Mouse (Mus musculus): ENCODE measurements at regions not wholly inside any gene's neighbourhood (a gene's known extent, or its start where the extent isn't known, plus 50 kb on each side); places are given as distances from the start of the nearest gene placed in this dataset.

- no peak for DNase-seq
These were observed 137.9 kb upstream of the Slc35f3 start for GRCm38 (mm10) chr8:126160356-126160975.

DNA sequence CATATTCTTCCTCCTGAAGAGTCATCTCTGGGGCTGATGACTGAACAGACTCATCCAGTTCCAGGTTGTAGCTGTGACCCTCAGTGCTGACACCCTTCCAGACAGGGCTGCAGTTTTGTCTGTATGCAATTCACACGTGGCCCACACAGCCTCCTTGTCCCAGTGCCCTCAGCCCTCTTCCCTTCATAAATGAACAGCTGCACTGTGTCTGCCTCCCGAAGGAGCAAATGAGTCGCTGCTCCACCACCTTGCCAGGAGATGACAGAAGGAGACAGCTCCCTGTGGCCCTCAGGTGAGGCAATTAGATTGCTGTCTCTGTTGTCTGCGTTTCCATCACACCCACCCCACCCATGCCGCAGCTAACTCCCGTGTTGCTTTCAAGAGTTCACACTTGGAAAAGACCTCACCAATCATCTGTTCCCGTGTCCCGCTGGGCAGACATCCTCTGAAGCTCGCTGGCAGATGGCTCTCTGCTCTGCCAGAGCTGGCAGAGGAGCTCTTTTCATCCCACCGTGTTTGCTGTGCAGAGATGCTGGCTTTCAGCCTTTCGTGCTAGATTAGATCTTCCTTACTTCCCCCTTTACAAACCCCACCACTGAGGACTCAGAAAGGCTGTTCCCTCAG lies 135.5 kb upstream of the Slc35f3 start:
- DNase-seq, result no peak

- DNase-seq, result no peak
These were observed 134.4 kb upstream of the Slc35f3 start for GRCm38 (mm10) chr8:126163954-126164353.

GRCm38 (mm10) chr8:126165486-126166095 lies 132.8 kb upstream of the Slc35f3 start:
- no peak for DNase-seq

GRCm38 (mm10) chr8:126166394-126166793 lies 132.0 kb upstream of the Slc35f3 start:
- no peak for DNase-seq

DNA sequence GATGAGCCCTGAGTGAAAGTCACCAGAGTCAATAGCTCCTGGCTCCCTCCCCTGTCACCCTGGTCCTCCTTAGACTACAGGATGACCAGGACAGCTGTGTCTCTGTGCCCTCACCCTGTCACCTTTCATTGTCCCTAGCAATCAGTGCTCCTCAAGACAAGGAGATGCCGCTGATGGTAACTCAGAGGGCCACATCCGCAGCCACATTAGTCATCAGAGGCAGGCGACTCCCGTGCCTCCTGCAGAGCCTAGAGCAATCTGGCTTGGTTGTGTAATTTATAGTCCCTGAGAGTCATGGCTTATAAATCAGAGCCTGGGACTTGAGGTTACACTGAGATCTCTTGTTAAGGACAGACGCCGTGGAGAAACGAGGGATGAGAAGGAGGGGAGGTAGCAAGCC lies 123.9 kb upstream of the Slc35f3 start:
- DNase-seq, result no peak

DNA sequence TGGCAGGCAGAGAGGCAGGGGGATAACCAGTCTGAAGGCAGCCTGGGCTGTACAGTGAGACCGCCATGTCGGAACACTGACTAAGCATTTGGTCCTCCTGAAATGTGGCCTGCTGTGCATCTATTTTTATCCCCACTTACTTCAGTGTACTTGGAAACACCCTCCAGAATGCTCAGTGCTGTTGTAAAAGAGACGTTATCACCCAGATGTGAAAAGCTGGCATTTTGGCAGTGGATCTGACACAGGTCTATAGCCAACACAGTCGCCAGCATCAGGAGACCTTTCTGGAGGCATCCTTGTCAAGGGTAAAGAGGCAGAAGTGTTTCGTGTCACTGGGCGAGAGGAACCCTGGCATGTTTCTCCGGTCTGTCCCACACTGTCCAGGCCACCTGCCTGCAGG lies 122.1 kb upstream of the Slc35f3 start:
- no peak for DNase-seq

DNA sequence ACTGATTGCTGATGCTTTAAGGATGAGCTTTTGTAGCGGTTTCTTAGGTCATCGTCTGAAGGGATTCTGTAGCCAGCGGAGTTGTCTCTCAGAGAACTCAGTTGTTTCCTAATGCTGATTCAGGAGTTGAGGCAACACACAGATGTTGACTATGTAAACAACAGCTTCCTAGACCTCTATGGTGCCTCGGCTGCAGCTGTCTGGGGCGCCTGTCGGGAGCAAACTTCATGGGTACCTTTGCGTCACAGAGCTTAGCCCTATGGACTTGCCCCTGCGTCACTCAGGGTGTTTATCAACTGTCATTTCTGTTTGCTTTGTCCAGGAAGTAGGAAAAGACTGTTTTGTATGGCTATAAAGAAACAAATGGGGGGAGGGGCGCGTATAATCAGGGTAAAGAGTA lies 120.5 kb upstream of the Slc35f3 start:
- DNase-seq, result peak in 1 of 2 experiments; percentile 45

DNA sequence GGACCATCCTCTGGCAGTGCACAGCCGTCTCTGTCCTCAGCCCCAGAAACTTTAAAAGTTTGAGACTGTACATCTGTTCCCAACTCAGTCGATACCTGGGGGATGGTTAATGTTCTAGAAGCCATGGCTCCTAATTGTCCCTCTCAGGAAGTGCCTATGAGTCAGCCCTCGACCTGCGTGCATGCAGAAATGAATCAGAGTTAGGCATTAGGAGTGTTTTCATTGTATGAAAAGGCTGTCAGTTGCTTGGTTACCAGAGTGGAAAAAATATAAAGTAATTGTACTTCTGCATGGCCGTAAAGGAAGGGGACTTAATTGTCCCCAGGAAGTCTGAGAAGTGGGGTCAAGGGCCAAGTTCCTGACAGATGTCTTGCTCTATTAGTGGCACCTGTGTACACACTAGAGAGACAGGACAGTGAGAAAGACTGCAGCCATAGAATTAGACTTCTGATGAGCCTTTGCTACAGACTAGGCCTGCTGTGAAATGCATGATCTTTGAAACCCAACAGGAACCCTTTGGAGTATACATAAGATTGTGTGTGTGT lies 109.5 kb upstream of the Slc35f3 start:
- DNase-seq, result no peak

DNA sequence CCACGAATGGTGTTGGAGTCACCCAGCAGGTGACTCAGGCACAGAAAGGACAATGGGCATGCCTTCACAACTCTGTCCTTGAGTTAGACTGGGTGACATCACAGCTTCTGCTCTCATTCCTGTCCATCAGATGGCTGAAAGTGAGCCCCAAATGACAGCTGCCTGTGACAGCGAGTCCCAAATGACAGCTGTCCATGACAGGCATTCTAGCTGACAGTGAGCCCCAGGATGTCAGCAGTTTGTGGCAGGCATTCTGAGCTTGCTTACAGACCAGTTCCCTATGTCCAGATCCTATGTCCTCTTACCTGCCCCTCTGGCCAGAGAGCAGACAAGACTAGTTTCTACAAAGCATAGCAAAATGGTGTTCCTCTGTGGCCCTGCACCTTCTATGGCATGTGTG lies 102.7 kb upstream of the Slc35f3 start:
- DNase-seq, result no peak

DNA sequence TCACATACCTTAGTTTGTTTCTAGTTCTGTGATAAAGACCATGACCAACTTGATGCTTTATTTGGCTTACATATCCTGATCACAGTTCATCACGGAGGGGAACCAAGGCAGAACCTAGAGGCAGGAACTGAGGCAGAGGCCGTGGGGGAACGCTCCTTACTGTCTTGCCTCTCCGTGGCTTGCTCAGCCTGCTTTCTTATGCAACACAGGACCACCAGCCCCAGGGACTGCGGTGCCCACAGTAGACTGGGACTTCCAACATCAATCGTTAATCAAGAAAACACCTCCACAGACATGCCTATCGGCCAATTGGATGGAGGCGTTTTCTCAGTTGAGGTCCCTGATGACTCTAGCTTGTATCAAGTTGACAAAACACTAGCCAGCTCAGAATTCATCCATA lies 87.8 kb upstream of the Slc35f3 start:
- DNase-seq, result no peak

DNA sequence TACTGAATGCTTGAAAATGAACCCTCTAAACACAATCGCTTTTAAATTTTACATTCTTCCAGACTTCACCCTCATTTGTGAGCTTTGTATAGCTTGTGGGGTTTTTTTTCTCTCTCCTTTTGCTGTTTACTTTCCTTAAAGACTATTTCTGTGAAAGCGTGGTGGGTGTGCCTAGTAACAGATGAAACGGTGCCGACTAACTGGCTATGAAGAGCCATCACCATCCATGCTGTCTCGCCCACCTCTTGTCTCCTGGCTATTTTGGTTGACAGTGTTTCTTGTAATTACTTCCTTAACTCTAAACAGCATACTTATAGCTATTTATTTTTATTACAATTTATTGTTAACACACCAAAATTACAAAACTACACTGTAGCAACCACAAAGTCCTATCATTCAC lies 85.6 kb upstream of the Slc35f3 start:
- no peak for DNase-seq

DNA sequence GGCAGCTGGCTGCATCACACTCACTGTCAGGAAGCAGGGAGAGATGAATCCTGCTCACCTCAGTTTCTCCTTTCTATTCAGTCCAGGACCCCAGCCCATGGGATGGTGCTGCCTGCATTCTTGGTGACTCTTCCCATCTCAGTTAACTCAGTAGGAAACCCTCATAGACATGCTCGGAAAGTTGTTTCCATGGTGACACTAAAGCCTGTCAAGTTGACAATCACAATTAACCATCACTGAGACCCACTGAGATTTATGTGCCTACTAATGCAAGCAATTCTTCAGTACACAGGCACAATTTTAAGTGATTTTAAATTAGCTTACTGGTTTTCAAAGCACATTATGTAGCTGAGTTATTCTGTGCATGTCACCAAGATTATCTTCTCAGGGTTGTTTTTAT lies 83.8 kb upstream of the Slc35f3 start:
- DNase-seq, result no peak

- no peak for DNase-seq
These were observed 82.0 kb upstream of the Slc35f3 start for GRCm38 (mm10) chr8:126216391-126216790.

DNA sequence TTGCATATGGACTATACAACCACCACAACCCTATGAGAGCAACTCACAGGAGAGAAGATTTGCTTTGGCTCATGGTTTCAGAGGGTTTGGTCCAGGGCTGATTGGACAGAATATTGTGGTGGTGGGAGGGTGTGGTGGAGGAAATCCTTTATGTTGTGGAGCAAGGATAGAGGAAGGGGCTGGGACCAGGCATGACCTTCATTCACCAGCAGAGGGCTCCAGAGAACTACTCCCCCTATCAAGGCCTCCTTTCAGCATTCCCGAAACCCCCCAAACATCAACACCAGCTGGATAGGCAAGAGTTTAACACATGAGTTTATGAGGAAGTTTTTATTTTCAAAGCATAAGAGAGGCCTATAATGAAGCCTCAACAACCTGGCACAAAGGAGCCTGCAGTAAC lies 76.7 kb upstream of the Slc35f3 start:
- no peak for DNase-seq

GRCm38 (mm10) chr8:126231801-126232200 lies 66.6 kb upstream of the Slc35f3 start:
- DNase-seq, result no peak

GRCm38 (mm10) chr8:126232521-126232920 lies 65.8 kb upstream of the Slc35f3 start:
- DNase-seq, result no peak

DNA sequence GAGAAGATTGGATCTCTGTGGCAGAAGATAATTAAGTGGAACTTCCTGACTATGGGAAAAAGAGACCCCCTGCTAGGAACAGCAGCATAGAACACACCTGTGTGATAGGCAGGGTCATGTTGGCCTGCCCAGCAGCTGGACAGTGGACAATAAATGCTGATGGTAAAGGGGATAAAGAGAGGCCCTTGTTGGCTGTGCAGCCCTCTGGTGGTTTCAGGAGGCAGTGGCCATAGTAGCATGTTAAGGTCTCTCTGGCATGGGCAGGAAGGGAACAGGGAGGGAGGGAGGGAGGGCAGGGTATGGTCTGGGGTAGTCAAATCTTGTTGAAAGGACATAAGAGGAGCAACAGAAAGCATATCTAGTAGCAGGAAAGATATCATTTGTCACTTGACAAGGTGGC lies 58.7 kb upstream of the Slc35f3 start:
- no peak for DNase-seq

GRCm38 (mm10) chr8:126244321-126244720 lies 54.0 kb upstream of the Slc35f3 start:
- DNase-seq, result no peak
